Mouse (Mus musculus) bone marrow, adult 2 months (tissue): ENCODE data around the gene Arhgap10. TPM values are rescaled to one million over a fixed set of nuclear protein-coding genes. Genes with fewer than 3 reads are reported as not detected.

Source experiments
- H3K27ac ChIP-seq: fragments of 200-500 bp; 2 replicates; pipeline ENCODE4 v1.5.1; 2012; ENCODE audit warnings: low read depth, mild to moderate bottlenecking, control low read depth, inconsistent platforms, low read length; ENCODE audit not compliant: control insufficient read depth, poor library complexity, insufficient read depth
- H3K4me1 ChIP-seq: fragments of 200-500 bp; 2 replicates; pipeline ENCODE4 v1.6.1; 2011; ENCODE audit warnings: low read length; ENCODE audit not compliant: control insufficient read depth, insufficient read depth
- H3K4me3 ChIP-seq: fragments of 200-500 bp; replicated peaks from 2 replicates; pipeline ENCODE3; 2011; ENCODE audit warnings: mild to moderate bottlenecking, low read depth, low read length, control low read depth; ENCODE audit not compliant: control insufficient read depth
- CTCF ChIP-seq: fragments of 200-500 bp; IDR thresholded peaks from 2 replicates; pipeline ENCODE4 v1.5.1; 2011; ENCODE audit warnings: low read length, control low read depth; ENCODE audit not compliant: control insufficient read depth, insufficient read depth
- POLR2A ChIP-seq: fragments of 200-500 bp; IDR thresholded peaks from 2 replicates; pipeline ENCODE4 v1.6.1; 2011; ENCODE audit warnings: low read depth, mild to moderate bottlenecking, control low read depth, low read length, borderline replicate concordance; ENCODE audit not compliant: control insufficient read depth
- WGBS: fragments of 180-500 bp; shearing (Covaris S2); methylation state at CpG from one replicate; pipeline ENCODE4 v1.1.7; 2018; 5-methylcytosine and 5-hydroxymethylcytosine counted together
- polyA plus RNA-seq: library from polyadenylated mRNA; stranded (reverse); fragments of >200 nt; gene quantifications from 2 replicates; pipeline ENCODE4 v1.2.4, GENCODE M21; 2011; ENCODE audit warnings: low replicate concordance; ENCODE audit not compliant: missing spikeins, insufficient read depth, insufficient read length

The Arhgap10 gene
- polyA plus RNA-seq, 1 experiment = 11.8 TPM

DNA sequence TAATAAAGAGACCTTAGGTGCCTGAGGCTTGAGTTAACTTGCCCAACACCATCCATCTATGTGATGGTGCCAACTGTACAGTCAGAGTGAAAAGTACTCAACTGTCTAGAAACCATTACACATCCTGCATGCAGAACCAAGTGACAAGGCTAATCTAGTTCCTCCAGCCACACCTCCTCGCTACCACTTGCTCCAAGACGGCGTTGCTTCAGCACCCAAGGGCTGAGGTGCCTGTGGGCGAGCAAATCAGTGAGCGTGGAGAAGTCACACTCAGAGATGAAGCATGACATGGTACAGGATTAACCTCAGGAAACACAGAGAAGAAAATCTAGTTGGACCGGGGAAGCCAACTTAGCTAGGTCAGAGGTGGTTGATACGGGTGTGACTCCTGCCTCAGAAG, 8.7 kb downstream of the Arhgap10 start:
- TF ChIP-seq POLR2A = no peak
- no peak for TF ChIP-seq CTCF
- H3K4me3 ChIP-seq = no peak overlapping the region
- 15% methylated on average over 7 of the region's 7 CpGs for whole genome bisulfite sequencing
- H3K4me1 ChIP-seq = peaks cover 4% of the 10 kb centered on the region
- no peak overlapping the region for H3K27ac ChIP-seq

DNA sequence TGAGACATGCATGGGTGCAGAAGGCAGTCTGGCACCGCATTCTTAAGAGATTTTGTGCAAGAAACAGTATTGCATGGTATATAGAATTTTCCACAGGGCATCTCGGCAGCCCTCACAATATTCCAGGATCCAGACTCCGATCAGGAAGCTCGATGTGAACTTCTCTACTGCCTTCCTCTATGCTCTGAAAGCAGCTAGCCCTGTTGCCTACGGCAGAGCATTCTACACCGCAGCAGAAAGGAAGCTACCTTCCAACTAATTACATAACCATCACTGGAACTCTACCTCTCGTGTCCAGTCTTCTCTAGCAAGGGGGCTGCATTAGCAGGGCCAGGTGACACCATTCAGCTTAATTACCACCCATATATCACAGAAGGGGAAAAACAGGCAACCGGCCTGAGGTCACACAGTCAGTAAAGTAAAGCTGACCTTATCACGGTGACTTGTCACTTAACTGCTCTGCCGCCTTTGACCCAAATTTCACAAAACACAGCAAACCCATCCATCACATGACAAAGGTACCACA, 10.2 kb downstream of the Arhgap10 start:
- TF ChIP-seq CTCF (no peak), POLR2A (no peak)
- Histone ChIP-seq H3K4me1 (peaks cover 4% of the 10 kb centered on the region), H3K4me3 (no peak overlapping the region), H3K27ac (no peak overlapping the region)
- 80% methylated on average over 10 of the region's 10 CpGs for WGBS

DNA sequence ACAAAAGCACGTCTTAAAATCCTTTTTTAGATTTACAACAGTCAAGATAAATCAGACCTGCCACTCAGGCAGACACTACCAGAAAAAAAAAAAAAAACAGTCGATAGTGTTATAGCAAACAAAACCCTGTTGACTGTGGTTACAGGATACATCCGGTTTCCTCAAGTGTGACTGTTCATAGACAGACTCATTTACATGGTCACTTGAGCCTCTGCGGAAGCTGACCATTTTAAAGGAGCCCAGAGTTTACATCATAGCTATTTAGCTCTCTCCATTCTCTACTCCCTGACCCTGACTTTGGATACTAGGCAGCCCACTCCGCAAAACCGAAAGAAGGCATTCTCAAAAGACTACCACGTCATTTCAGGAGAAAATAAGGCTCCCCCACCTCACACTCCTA, 11.2 kb downstream of the Arhgap10 start:
- Histone ChIP-seq H3K4me1 (peaks cover 4% of the 10 kb centered on the region), H3K27ac (no peak overlapping the region), H3K4me3 (no peak overlapping the region)
- 69% methylated on average over 7 of the region's 7 CpGs for WGBS
- TF ChIP-seq POLR2A (no peak), CTCF (no peak)

DNA sequence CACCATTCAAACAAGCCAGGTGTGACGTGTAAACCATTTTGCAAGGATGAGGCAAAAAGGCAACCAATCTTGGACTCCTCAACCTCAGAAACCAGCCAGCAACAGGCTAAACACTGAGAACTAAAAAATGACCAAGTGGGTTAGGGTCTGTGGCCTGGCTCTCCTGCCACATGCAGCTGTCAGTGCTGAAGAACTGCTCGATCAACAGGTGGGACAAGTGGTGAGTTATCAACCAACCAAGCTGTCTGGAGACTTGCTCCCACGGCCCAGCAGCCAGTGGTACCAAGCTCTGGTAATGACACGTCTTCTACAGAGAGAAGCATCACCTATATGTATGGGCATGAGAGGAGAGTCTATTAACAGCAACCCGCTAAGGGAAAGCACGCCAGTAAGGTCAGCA, 15.2 kb downstream of the Arhgap10 start:
- Histone ChIP-seq H3K27ac (no peak overlapping the region), H3K4me1 (peaks cover 1% of the 10 kb centered on the region; the same call in 1 of the 2 replicates), H3K4me3 (no peak overlapping the region)
- TF ChIP-seq CTCF = no peak
- TF ChIP-seq POLR2A = no peak
- WGBS = 82% methylated on average over 6 of the region's 6 CpGs

DNA sequence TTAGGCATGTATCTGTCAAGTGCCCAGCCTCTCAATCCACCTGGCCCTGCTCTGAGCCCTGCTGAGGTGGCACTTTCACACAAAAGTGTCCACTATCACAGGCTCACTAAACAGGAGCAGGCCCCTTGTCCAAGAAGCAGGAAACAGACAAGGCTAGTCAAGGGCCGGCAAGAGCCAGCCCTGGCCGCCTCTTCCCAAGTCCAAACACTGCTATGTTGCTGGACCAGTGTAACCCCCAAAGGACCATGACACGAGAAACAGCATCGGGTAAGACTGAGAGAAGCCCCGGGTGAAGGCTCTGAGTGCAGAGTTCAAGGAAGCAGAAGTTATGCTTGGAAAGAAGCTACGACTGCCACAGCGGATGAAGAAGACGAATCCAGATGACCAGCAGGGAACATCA, 16.6 kb downstream of the Arhgap10 start:
- Histone ChIP-seq H3K4me1 (peaks cover 1% of the 10 kb centered on the region; the same call in 1 of the 2 replicates), H3K4me3 (no peak overlapping the region), H3K27ac (no peak overlapping the region)
- 78% methylated on average over 8 of the region's 8 CpGs for WGBS
- TF ChIP-seq CTCF (no peak), POLR2A (no peak)

DNA sequence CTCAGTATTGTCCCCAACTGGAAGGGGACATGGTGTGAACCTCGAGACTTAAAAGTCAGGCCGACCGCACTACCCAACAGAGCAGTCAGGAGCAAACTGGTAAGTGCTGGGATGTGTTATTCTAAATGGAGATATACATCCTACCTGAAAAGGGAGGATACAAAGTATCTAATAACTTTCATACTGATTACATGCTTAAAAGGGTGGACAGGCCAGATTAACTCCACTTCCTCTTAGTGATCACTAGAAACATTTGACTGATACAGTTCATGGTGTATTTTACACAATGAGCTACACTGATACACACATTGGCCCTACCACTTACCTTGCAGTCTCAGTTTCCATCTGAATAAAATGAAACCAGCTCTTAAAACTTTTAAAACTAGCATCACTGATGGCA, 17.5 kb downstream of the Arhgap10 start:
- 91% methylated on average over 3 of the region's 3 CpGs for WGBS
- Histone ChIP-seq H3K4me3 (no peak overlapping the region), H3K27ac (no peak overlapping the region), H3K4me1 (peaks cover 1% of the 10 kb centered on the region; the same call in 1 of the 2 replicates)
- TF ChIP-seq POLR2A (no peak), CTCF (no peak)

DNA sequence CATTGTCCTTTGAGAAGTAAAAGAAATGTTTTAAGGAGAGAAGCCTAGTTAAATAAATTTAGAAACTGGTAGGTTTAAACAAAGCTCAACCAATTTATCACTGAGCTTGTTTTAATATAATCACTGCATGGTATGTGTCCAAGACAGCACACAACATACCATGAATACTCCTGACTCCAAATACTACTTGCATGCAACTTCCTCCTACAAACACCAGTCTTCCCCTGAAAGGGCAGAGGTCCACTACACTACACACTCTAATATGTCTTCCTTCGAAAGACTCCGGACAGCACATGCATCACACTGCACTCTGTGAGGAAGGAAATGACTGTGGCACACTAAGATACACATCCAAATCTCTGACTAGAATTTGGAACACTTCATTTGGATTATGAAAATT, 20.3 kb downstream of the Arhgap10 start:
- TF ChIP-seq CTCF = no peak
- TF ChIP-seq POLR2A = no peak
- Histone ChIP-seq H3K4me3 (no peak overlapping the region), H3K4me1 (no peaks in the 10 kb centered on the region; the same call in 1 of the 2 replicates), H3K27ac (no peak overlapping the region)
- 50% methylated on average over 2 of the region's 2 CpGs for WGBS

DNA sequence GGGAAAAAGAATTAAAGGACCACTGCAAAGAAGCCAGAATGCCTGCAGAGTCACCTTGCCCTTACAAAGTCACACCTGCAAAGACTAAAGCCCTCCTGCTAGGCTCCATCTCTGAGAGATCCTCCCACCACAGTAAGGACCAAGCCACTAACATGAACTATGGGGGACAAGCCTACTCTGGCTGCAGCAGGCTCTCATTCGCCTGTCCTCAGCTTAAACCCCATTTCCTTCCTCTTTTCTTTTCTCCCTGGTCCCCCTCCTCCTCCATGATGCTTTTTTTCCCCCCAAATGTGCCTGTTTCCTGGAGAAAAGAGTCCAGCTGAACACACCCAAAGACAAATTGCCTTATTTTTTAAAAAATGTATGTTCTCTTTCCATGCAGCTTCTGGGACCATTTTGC, 21.5 kb downstream of the Arhgap10 start:
- no peak overlapping the region for H3K4me3 ChIP-seq
- no peaks in the 10 kb centered on the region; the same call in none of the 2 replicates for H3K4me1 ChIP-seq
- 8% methylated on average over 1 of the region's 1 CpGs for WGBS
- H3K27ac ChIP-seq = no peak overlapping the region
- no peak for TF ChIP-seq CTCF
- TF ChIP-seq POLR2A = no peak

DNA sequence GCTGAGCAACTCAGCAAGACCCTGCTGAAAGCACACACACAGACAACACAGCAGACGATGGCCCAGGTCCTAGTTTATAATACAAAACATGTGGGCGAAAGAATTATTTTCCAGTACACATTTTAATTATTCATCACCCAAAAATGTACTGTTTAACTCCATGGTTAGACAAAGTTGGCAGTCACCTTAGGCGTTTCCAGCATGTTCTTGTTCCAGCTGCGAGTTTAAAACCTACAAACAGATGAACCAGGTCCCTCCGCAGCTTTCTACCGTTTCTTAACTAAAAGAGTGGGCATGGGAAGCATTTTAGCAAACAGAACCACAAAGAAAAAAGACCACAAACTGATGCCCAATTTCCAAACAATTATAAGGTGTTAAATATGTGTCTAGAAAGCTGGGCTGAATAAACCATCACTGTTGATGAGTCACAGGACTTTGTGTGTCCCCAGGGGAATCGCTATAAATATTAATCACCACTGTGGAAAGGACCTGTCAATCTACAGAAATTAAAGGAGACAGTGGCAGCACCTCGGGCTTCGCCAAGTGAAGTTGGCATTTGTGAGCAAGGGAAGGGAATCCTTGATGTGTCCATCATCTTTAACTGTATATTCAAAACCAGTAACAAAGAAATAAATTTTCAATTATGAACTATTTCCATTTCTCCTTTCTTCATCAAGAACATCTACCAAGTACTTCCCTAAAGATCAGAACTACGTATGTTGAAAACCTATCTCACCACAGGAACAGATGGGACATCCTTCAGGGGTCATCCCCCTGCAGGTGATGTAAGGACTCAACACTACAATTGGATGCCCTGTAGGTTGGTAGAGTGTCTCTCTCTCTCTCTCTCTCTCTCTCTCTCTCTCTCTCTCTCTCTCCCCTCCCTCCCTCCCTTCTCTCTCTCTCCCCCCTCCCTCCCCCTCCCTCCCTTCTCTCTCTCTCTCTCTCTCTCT, 23.1 kb downstream of the Arhgap10 start:
- WGBS = 80% methylated on average over 10 of the region's 10 CpGs
- Histone ChIP-seq H3K27ac (no peak overlapping the region), H3K4me1 (no peaks in the 10 kb centered on the region; the same call in none of the 2 replicates), H3K4me3 (no peak overlapping the region)
- no peak for TF ChIP-seq CTCF
- TF ChIP-seq POLR2A = no peak
